Mouse (Mus musculus) embryonic facial prominence, embryonic 11.5 days (tissue): ENCODE data around the gene Bicra. TPM values are rescaled to one million over a fixed set of nuclear protein-coding genes. Genes with fewer than 3 reads are reported as not detected.
A peak's percentile ranks its signal among the peaks of the same experiment; 100 is the strongest.

Source experiments
- ATAC-seq: fragments of 200-750 bp; cut with Nextera tagmentation; replicated peaks from 2 replicates; pipeline ENCODE4 v1.8.0; 2017; ENCODE audit warnings: low read depth; ENCODE audit not compliant: insufficient number of reproducible peaks, low FRiP score, low TSS enrichment
- DNase-seq: peaks from one replicate; pipeline ENCODE4 v3.0.0-alpha.2; 2015; ENCODE audit warnings: low spot score
- H3K27ac ChIP-seq: fragments of 300-500 bp; sonication (generic); replicated peaks from 2 replicates; pipeline ENCODE4 v1.5.1; 2014; ENCODE audit warnings: mild to moderate bottlenecking, low read depth, low read length, control low read depth
- H3K27me3 ChIP-seq: fragments of 300-500 bp; sonication (generic); 2 replicates; pipeline ENCODE4 v1.6.1; 2014; ENCODE audit warnings: mild to moderate bottlenecking, low read length, moderate library complexity, mixed read lengths; ENCODE audit not compliant: control insufficient read depth, insufficient read depth
- H3K36me3 ChIP-seq: fragments of 300-500 bp; sonication (generic); replicated peaks from 2 replicates; pipeline ENCODE4 v1.6.1; 2014; ENCODE audit warnings: low read depth, mild to moderate bottlenecking, low read length, moderate library complexity, mixed read lengths; ENCODE audit not compliant: control insufficient read depth, insufficient read depth
- H3K4me1 ChIP-seq: fragments of 300-500 bp; sonication (generic); 2 replicates; pipeline ENCODE4 v1.6.1; 2014; ENCODE audit warnings: low read length, mixed read lengths; ENCODE audit not compliant: control insufficient read depth, insufficient read depth
- H3K4me2 ChIP-seq: fragments of 300-500 bp; sonication (generic); 2 replicates; pipeline ENCODE4 v1.6.1; 2014; ENCODE audit warnings: low read depth, mild to moderate bottlenecking, control low read depth, low read length, moderate library complexity
- H3K4me3 ChIP-seq: fragments of 300-500 bp; sonication (generic); 2 replicates; pipeline ENCODE4 v1.5.1; 2014; ENCODE audit warnings: low read depth, low read length, control low read depth
- H3K9ac ChIP-seq: fragments of 300-500 bp; sonication (generic); replicated peaks from 2 replicates; pipeline ENCODE4 v1.6.1; 2014; ENCODE audit warnings: mild to moderate bottlenecking, control low read depth, low read length
- H3K9me3 ChIP-seq: fragments of 300-500 bp; sonication (generic); replicated peaks from 2 replicates; pipeline ENCODE4 v1.6.1; 2016; ENCODE audit warnings: mild to moderate bottlenecking, low read length, inconsistent platforms, mixed read lengths; ENCODE audit not compliant: control insufficient read depth
- WGBS: fragments of 180-500 bp; shearing (Covaris S2); extraction: QIAGEN DNeasy Blood & Tissue Kit; methylation state at CpG from one replicate; pipeline ENCODE4 v1.1.7; 2014; 5-methylcytosine and 5-hydroxymethylcytosine counted together
- polyA plus RNA-seq: library from polyadenylated mRNA; unstranded; fragments of >200 nt; fragmentation: Nextera tagmentation; extraction: Ambion mirVana; gene quantifications from 2 replicates; pipeline ENCODE4 v1.2.1, GENCODE M21; 2014

The Bicra gene
- polyA plus RNA-seq, 1 experiment from 2014 or later, result 4.2 TPM

DNA sequence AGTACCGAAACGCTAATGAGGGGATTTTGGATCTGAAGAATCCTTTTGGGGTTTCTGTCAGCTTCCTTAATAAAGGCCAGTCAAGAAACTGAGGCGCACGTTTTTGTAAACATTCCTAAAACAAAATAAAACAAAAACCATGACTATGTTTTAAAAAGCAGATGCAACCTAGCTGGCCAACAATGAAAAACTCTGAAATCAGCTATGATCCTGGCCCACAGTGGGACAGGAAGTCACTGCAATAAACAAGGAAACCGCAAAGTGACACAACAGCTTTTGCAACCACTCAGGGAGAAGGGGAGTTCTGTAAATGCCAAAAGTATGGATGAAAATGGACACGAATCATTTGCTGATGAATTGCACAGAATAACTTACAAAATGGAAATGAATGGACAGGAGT lies 5.4 kb upstream of the Bicra start:
- H3K4me1 ChIP-seq, result 0 out of 2 replicates have a peak, but pooled peaks cover 2% of the 10 kb centered on the region
- no peaks in the 10 kb centered on the region for H3K27me3 ChIP-seq
- no peak overlapping the region; the same call in 1 of the 2 replicates for H3K9ac ChIP-seq
- peak overlapping the region; percentile 56 for H3K4me2 ChIP-seq
- no peaks in the 10 kb centered on the region for H3K9me3 ChIP-seq
- no peaks in the 10 kb centered on the region for H3K36me3 ChIP-seq
- no peak overlapping the region for H3K27ac ChIP-seq
- peak overlapping the region; percentile 43 for H3K4me3 ChIP-seq
- 14% methylated on average over 6 of the region's 6 CpGs for WGBS
- ATAC-seq (no peak), DNase-seq (no peak)

DNA sequence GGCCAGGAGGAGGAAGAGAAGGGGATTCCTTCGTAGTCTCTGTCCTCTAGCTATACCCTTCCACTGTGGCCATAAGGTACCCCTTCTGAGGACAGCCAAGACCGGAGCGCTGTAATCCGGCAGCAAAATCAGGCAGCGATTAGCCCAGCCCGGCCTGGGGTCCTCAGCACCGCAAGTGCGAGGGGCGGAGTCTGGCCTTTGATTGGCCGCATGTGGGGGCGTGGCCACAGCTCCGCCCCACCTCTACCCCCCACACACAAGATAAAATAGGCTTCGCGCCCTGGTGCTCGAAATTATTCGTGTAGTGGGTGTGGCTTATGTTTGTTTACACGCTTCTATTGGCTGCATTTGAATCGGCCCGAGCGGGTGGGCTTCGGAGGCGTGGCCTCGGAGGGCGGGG lies 5.0 kb upstream of the Bicra start:
- 0% methylated on average over 24 of the region's 24 CpGs for WGBS
- H3K36me3 ChIP-seq, result no peaks in the 10 kb centered on the region
- ATAC-seq, result peak; percentile 85

DNA sequence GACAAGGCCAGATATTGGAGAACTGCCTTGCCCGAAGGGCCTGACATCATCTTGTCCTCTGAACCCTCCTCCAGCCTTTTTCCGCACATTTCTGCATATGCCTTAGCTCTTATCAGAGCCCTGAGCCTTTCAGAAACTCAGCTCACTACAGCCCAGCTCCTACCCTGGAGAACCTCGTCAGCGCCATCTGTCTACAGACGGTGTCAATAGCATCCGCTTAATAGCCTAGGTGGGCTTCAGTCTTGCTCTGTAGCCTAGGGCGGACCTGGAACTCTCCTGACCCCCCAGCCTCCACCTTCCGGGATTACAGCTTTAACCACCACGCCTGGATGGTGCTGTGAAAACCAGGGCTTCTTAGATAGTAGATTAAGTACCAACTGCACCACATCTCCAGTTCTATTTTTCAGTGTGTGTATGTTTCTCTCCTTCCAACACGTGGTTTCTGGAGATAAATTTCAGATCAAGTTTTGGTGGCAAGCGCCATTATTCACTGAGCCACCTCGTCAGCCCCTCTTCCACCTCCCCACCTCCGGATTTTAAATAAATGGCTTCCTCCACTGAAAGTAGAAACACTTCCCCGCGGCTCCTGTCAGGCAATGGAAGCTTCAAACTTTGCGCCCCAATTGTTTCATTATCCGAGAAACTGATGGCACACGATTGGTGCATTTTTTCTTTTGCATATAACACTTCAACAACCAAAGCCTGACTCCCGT lies 4.3 kb upstream of the Bicra start:
- peak overlapping the region; percentile 56 for H3K9ac ChIP-seq
- no peaks in the 10 kb centered on the region for H3K9me3 ChIP-seq
- H3K27ac ChIP-seq, result peak overlapping the region; percentile 23
- ATAC-seq, result no peak
- peak overlapping the region; percentile 43 for H3K4me3 ChIP-seq
- H3K27me3 ChIP-seq, result no peaks in the 10 kb centered on the region
- H3K36me3 ChIP-seq, result no peaks in the 10 kb centered on the region
- 8% methylated on average over 19 of the region's 19 CpGs for WGBS
- H3K4me1 ChIP-seq, result 0 out of 2 replicates have a peak, but pooled peaks cover 2% of the 10 kb centered on the region
- H3K4me2 ChIP-seq, result peak overlapping the region; percentile 56
- DNase-seq, result peak; percentile 88

More for the DNA sequence above, 5.0 kb upstream of the Bicra start:
- Histone ChIP-seq H3K4me1 (0 out of 2 replicates have a peak, but pooled peaks cover 2% of the 10 kb centered on the region), H3K9ac (peak overlapping the region; percentile 56), H3K9me3 (no peaks in the 10 kb centered on the region), H3K4me2 (peak overlapping the region; percentile 56), H3K27me3 (no peaks in the 10 kb centered on the region), H3K27ac (peak overlapping the region; percentile 23), H3K4me3 (peak overlapping the region; percentile 43)
- DNase-seq, result peak; percentile 98

DNA sequence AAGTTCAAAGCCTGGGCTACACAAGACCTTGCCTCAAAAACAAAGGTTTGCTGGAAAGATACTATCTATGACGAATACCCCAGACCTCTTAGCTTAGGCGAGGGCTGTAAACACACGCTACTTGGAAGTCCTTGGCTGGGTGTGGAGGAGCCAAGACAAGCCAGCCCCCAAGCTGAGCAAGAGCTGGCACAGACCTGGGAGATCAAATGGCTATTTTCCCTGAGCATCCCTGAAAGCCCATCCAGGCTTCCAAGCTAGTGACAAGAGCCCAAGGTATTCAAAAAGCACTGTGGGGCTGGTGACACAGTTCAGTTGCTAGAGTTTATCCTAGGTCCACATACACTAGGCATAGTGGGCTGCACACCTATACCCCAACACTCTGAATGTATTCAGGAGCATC lies 2.9 kb upstream of the Bicra start:
- no peak overlapping the region for H3K9ac ChIP-seq
- DNase-seq (no peak), ATAC-seq (no peak)
- WGBS, result 89% methylated on average over 3 of the region's 3 CpGs
- H3K4me3 ChIP-seq, result no peak overlapping the region
- no peak overlapping the region for H3K27ac ChIP-seq
- H3K4me2 ChIP-seq, result no peak overlapping the region
- peaks cover 6% of the 10 kb centered on the region; the same call in 1 of the 2 replicates for H3K4me1 ChIP-seq
- no peaks in the 10 kb centered on the region for H3K9me3 ChIP-seq
- H3K27me3 ChIP-seq, result no peaks in the 10 kb centered on the region
- no peaks in the 10 kb centered on the region for H3K36me3 ChIP-seq

DNA sequence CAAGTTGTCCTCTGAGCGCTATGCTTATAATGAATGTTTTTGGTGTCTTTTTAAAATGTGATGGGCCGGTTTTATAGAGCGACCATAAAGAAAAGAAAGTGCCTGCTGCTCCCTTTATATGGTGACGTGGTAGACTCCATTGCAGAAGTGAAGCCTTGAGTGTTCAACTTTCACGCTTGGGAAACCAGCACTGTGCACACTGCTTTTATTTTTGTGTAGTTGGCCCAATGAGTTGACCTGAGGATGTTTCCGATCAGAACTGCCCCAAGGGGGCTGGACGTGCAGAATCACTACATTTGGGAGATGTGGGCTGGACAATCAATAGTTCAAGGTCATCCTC lies 1.8 kb upstream of the Bicra start:
- H3K4me1 ChIP-seq, result peaks cover 15% of the 10 kb centered on the region; the same call in 1 of the 2 replicates

DNA sequence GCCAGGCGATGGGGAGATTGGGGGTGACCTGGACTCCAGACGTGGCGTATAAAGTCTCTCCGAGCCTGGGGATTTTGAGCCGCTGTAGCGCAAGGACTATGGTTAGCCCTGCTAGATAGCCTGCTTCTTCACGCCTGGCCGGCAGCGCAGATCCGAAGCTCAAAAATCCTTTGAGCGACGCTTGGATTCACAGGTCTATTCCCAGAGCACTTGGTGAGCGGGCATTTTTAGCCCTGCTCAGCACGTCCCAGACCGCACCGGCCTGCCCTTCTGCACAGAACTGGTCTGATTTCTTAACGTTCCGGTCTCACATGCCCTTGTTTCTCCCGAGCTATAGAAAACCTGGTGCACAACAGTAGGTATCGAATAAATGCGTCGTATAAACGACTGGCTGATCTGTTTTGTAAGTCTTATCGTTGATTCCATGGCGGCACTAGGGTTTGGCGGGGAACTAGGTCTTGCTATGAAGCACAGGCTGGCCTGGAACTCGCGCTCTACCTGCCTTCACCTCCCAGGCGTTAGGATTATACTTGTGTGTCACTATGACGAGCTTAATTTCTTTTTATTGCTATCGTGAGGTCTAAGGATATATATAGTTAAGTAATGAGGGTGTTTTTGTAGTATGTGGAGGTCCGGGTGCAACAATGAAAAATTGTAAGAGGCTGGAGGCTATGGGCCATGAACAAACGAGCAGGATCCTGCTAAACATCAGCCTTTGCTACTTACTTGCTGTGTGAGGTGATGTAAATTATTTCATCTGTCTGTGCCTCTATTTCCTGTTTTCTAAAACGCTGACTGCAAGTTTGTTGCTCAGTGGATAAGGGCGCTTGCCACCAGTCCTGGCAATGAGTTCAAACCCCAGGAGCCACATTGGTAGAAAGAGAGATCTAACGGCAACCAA lies 1.2 kb upstream of the Bicra start:
- peak overlapping the region; percentile 90 for H3K4me3 ChIP-seq
- peak overlapping the region; percentile 86 for H3K4me2 ChIP-seq
- peaks cover 15% of the 10 kb centered on the region; the same call in 1 of the 2 replicates for H3K4me1 ChIP-seq
- WGBS, result 8% methylated on average over 36 of the region's 36 CpGs
- peak overlapping the region; percentile 67 for H3K27ac ChIP-seq
- ATAC-seq (peak; percentile 12), DNase-seq (peak; percentile 26)
- H3K36me3 ChIP-seq, result no peaks in the 10 kb centered on the region
- H3K9me3 ChIP-seq, result no peaks in the 10 kb centered on the region
- H3K27me3 ChIP-seq, result no peaks in the 10 kb centered on the region
- H3K9ac ChIP-seq, result peak overlapping the region; percentile 88

More for the DNA sequence above, 1.8 kb upstream of the Bicra start:
- Histone ChIP-seq H3K27ac (no peak overlapping the region), H3K27me3 (no peaks in the 10 kb centered on the region), H3K4me3 (peak overlapping the region; percentile 90), H3K36me3 (no peaks in the 10 kb centered on the region), H3K4me2 (peak overlapping the region; percentile 86), H3K9me3 (no peaks in the 10 kb centered on the region), H3K9ac (peak overlapping the region; percentile 88)
- WGBS, result 76% methylated on average over 7 of the region's 7 CpGs
- DNase-seq (no peak), ATAC-seq (no peak)

DNA sequence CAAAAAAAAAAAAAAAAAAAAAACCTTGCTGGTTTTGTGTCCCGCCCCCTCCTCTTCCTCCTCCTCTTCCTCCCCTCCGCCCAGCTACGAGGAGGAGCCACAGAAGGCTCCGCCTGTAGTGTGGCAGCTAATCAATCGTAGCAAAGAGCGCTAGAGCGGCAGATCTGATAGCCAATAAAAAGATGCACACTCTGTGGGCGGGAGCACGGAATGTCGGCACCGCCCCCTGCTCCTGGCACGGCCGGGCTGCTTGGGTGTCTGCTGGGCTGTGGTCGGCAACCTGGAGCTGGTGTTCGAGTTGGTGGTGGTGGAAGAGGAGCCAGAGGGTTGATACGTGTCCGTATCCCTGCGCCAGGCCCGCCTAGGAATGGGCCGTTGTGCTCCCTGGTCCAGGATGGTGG lies 443 bp upstream of the Bicra start:
- ATAC-seq (peak; percentile 70), DNase-seq (peak; percentile 99)
- H3K9me3 ChIP-seq, result no peaks in the 10 kb centered on the region
- peak overlapping the region; percentile 87 for H3K4me2 ChIP-seq
- WGBS, result under 1% methylated on average over 19 of the region's 20 CpGs
- peak overlapping the region; percentile 98 for H3K27ac ChIP-seq
- H3K36me3 ChIP-seq, result no peaks in the 10 kb centered on the region
- H3K27me3 ChIP-seq, result no peaks in the 10 kb centered on the region
- peak overlapping the region; percentile 99 for H3K9ac ChIP-seq
- peak overlapping the region; percentile 90 for H3K4me3 ChIP-seq
- peaks cover 18% of the 10 kb centered on the region; the same call in 1 of the 2 replicates for H3K4me1 ChIP-seq
